Mouse (Mus musculus) lung, embryonic 15.5 days (tissue): ENCODE data around the gene Eml4. TPM values are rescaled to one million over a fixed set of nuclear protein-coding genes. Genes with fewer than 3 reads are reported as not detected.

ENCODE experiments used
- ATAC-seq: fragments of 200-750 bp; cut with Nextera tagmentation; 2 replicates; pipeline ENCODE4 v1.8.0; 2017; ENCODE audit warnings: moderate number of reproducible peaks, borderline replicate concordance; ENCODE audit not compliant: low FRiP score, low TSS enrichment; ENCODE audit errors: extremely low read depth
- H3K27ac ChIP-seq: fragments of 300-500 bp; sonication (generic); 2 replicates; pipeline ENCODE4 v1.5.1; 2015; ENCODE audit warnings: moderate library complexity, mild to moderate bottlenecking, inconsistent platforms
- H3K27me3 ChIP-seq: fragments of 300-500 bp; sonication (generic); 2 replicates; pipeline ENCODE4 v1.6.1; 2015; ENCODE audit warnings: inconsistent platforms
- H3K36me3 ChIP-seq: fragments of 300-500 bp; sonication (generic); 2 replicates; pipeline ENCODE4 v1.6.1; 2015; ENCODE audit warnings: inconsistent platforms
- H3K4me1 ChIP-seq: fragments of 300-500 bp; sonication (generic); 2 replicates; pipeline ENCODE4 v1.6.1; 2015; ENCODE audit warnings: inconsistent platforms
- H3K4me2 ChIP-seq: fragments of 300-500 bp; sonication (generic); 2 replicates; pipeline ENCODE4 v1.6.1; 2015; ENCODE audit warnings: inconsistent platforms, mild to moderate bottlenecking, moderate library complexity
- H3K4me3 ChIP-seq: fragments of 300-500 bp; sonication (generic); 2 replicates; pipeline ENCODE4 v1.5.1; 2015; ENCODE audit warnings: mild to moderate bottlenecking, inconsistent platforms
- H3K9ac ChIP-seq: fragments of 300-500 bp; sonication (generic); 2 replicates; pipeline ENCODE4 v1.6.1; 2015; ENCODE audit warnings: inconsistent platforms
- H3K9me3 ChIP-seq: fragments of 300-500 bp; sonication (generic); 2 replicates; pipeline ENCODE4 v1.6.1; 2016; ENCODE audit warnings: inconsistent platforms
- WGBS: fragments of 180-500 bp; shearing (Covaris S2); methylation state at CpG from one replicate; pipeline ENCODE4 v1.1.7; 2015; 5-methylcytosine and 5-hydroxymethylcytosine counted together
- polyA plus RNA-seq: library from polyadenylated mRNA; unstranded; fragments of >200 nt; fragmentation: Nextera tagmentation; extraction: Ambion mirVana; gene quantifications from 2 replicates; pipeline ENCODE4 v1.2.1, GENCODE M21; 2015

Gene Eml4
- polyA plus RNA-seq = 33.7 and 33.8 TPM in 2 replicates

- ATAC-seq = peak; percentile 94
- H3K27ac ChIP-seq = peak within 1 kb of the TSS; percentile 93
- no peaks in the 10 kb centered on the region for H3K9me3 ChIP-seq
- H3K27me3 ChIP-seq = no peaks in the 10 kb centered on the region
- no peaks in the 10 kb centered on the region for H3K36me3 ChIP-seq
- H3K9ac ChIP-seq = peak within 1 kb of the TSS; percentile 92
- peak within 1 kb of the TSS; percentile 70 for H3K4me3 ChIP-seq
- peak within 1 kb of the TSS; percentile 80 for H3K4me2 ChIP-seq
- 1% methylated on average over 54 of the region's 62 CpGs for WGBS
- H3K4me1 ChIP-seq = peaks cover 41% of the 10 kb centered on the region
Measured at GRCm38 (mm10) chr17:83350379-83351091, at the start of gene Eml4. TSS of gene Eml4 (plus strand) at chr17:83350931.

- 68% methylated on average over 5 of the region's 5 CpGs for WGBS
- Histone ChIP-seq H3K4me2 (no peak overlapping the region), H3K9me3 (no peaks in the 10 kb centered on the region), H3K27me3 (no peaks in the 10 kb centered on the region), H3K4me1 (no peaks in the 10 kb centered on the region), H3K4me3 (no peak overlapping the region), H3K9ac (no peak overlapping the region), H3K27ac (no peak overlapping the region), H3K36me3 (no peaks in the 10 kb centered on the region)
- ATAC-seq = no peak
Measured at GRCm38 (mm10) chr17:83301433-83301832, 49.3 kb upstream of the Eml4 start.

GRCm38 (mm10) chr17:83304089-83304822 lies 46.5 kb upstream of the Eml4 start:
- Histone ChIP-seq H3K9me3 (no peaks in the 10 kb centered on the region), H3K27me3 (no peaks in the 10 kb centered on the region), H3K27ac (no peak overlapping the region), H3K4me2 (no peak overlapping the region), H3K4me3 (no peak overlapping the region), H3K9ac (no peak overlapping the region), H3K36me3 (no peaks in the 10 kb centered on the region), H3K4me1 (peaks cover 20% of the 10 kb centered on the region)
- 73% methylated on average over 7 of the region's 7 CpGs for WGBS
- ATAC-seq = no peak

GRCm38 (mm10) chr17:83306964-83307640 lies 43.6 kb upstream of the Eml4 start:
- H3K4me1 ChIP-seq = peaks cover 31% of the 10 kb centered on the region
- H3K9ac ChIP-seq = no peak overlapping the region
- no peak overlapping the region for H3K27ac ChIP-seq
- H3K9me3 ChIP-seq = no peaks in the 10 kb centered on the region
- H3K36me3 ChIP-seq = no peaks in the 10 kb centered on the region
- 50% methylated on average over 12 of the region's 12 CpGs for WGBS
- no peaks in the 10 kb centered on the region for H3K27me3 ChIP-seq
- ATAC-seq = peak; percentile 73
- H3K4me2 ChIP-seq = no peak overlapping the region
- no peak overlapping the region for H3K4me3 ChIP-seq

GRCm38 (mm10) chr17:83307641-83308296 lies 43.0 kb upstream of the Eml4 start:
- H3K27me3 ChIP-seq = no peaks in the 10 kb centered on the region
- H3K27ac ChIP-seq = no peak overlapping the region
- no peak overlapping the region for H3K9ac ChIP-seq
- ATAC-seq = no peak
- peaks cover 37% of the 10 kb centered on the region for H3K4me1 ChIP-seq
- 74% methylated on average over 11 of the region's 11 CpGs for WGBS
- H3K4me3 ChIP-seq = no peak overlapping the region
- H3K4me2 ChIP-seq = no peak overlapping the region
- H3K36me3 ChIP-seq = no peaks in the 10 kb centered on the region
- H3K9me3 ChIP-seq = no peaks in the 10 kb centered on the region

- no peak for ATAC-seq
Measured at GRCm38 (mm10) chr17:83308451-83308850, 42.3 kb upstream of the Eml4 start.

GRCm38 (mm10) chr17:83309243-83309642 lies 41.5 kb upstream of the Eml4 start:
- Histone ChIP-seq H3K36me3 (no peaks in the 10 kb centered on the region), H3K4me1 (peaks cover 45% of the 10 kb centered on the region), H3K27me3 (no peaks in the 10 kb centered on the region), H3K4me3 (no peak overlapping the region), H3K9ac (no peak overlapping the region), H3K4me2 (no peak overlapping the region), H3K9me3 (no peaks in the 10 kb centered on the region), H3K27ac (0 out of 2 replicates have a peak overlapping the region, but pooled peaks have one; percentile 25)
- WGBS = 27% methylated on average over 1 of the region's 1 CpGs
- no peak for ATAC-seq

More at GRCm38 (mm10) chr17:83308451-83308850, 42.3 kb upstream of the Eml4 start:
- Histone ChIP-seq H3K4me2 (no peak overlapping the region), H3K36me3 (no peaks in the 10 kb centered on the region), H3K9me3 (no peaks in the 10 kb centered on the region), H3K4me1 (peaks cover 44% of the 10 kb centered on the region), H3K27me3 (no peaks in the 10 kb centered on the region), H3K9ac (no peak overlapping the region), H3K27ac (no peak overlapping the region), H3K4me3 (no peak overlapping the region)
- WGBS = 54% methylated on average over 4 of the region's 4 CpGs

- H3K9me3 ChIP-seq = no peaks in the 10 kb centered on the region
- no peaks in the 10 kb centered on the region for H3K36me3 ChIP-seq
- ATAC-seq = no peak
- H3K4me3 ChIP-seq = no peak overlapping the region
- H3K9ac ChIP-seq = no peak overlapping the region
- H3K4me2 ChIP-seq = no peak overlapping the region
- H3K27me3 ChIP-seq = no peaks in the 10 kb centered on the region
- H3K27ac ChIP-seq = peak overlapping the region; percentile 89
- peaks cover 45% of the 10 kb centered on the region for H3K4me1 ChIP-seq
- WGBS = 61% methylated on average over 5 of the region's 5 CpGs
Measured at GRCm38 (mm10) chr17:83311806-83312205, 38.9 kb upstream of the Eml4 start.

- Histone ChIP-seq H3K4me2 (peak overlapping the region; percentile 50), H3K27ac (peak overlapping the region; percentile 89), H3K36me3 (no peaks in the 10 kb centered on the region), H3K4me3 (peak overlapping the region; percentile 10; the same call in 1 of the 2 replicates), H3K27me3 (no peaks in the 10 kb centered on the region), H3K4me1 (peaks cover 39% of the 10 kb centered on the region), H3K9ac (0 out of 2 replicates have a peak overlapping the region, but pooled peaks have one; percentile 8), H3K9me3 (no peaks in the 10 kb centered on the region)
- peak; percentile 69 for ATAC-seq
- WGBS = 3% methylated on average over 15 of the region's 15 CpGs
Measured at GRCm38 (mm10) chr17:83312244-83312918, 38.4 kb upstream of the Eml4 start.

- H3K9ac ChIP-seq = no peak overlapping the region
- H3K36me3 ChIP-seq = no peaks in the 10 kb centered on the region
- no peak overlapping the region for H3K4me3 ChIP-seq
- peaks cover 40% of the 10 kb centered on the region for H3K4me1 ChIP-seq
- H3K4me2 ChIP-seq = no peak overlapping the region
- peak overlapping the region; percentile 89; the same call in 1 of the 2 replicates for H3K27ac ChIP-seq
- no peaks in the 10 kb centered on the region for H3K9me3 ChIP-seq
- WGBS = 32% methylated on average over 8 of the region's 8 CpGs
- no peaks in the 10 kb centered on the region for H3K27me3 ChIP-seq
- ATAC-seq = no peak
Measured at GRCm38 (mm10) chr17:83313046-83313689, 37.6 kb upstream of the Eml4 start.
